Mouse (Mus musculus) kidney, embryonic 16.5 days (tissue): ENCODE results near the gene Dync1i1. TPM values are rescaled to one million over a fixed set of nuclear protein-coding genes. Genes with fewer than 3 reads are reported as not detected.

Experiments used
- ATAC-seq: fragments of 200-750 bp; cut with Nextera tagmentation; 2 replicates; pipeline ENCODE4 v1.8.0; 2017; ENCODE audit warnings: moderate TSS enrichment; ENCODE audit not compliant: low FRiP score, low TSS enrichment
- H3K27ac ChIP-seq: fragments of 300-500 bp; sonication (generic); 2 replicates; pipeline ENCODE4 v1.5.1; 2014; ENCODE audit warnings: low read length
- H3K27me3 ChIP-seq: fragments of 300-500 bp; sonication (generic); 2 replicates; pipeline ENCODE4 v1.6.1; 2014; ENCODE audit warnings: low read length, control low read depth, mixed read lengths; ENCODE audit not compliant: insufficient read depth
- H3K36me3 ChIP-seq: fragments of 300-500 bp; sonication (generic); 2 replicates; pipeline ENCODE4 v1.6.1; 2014; ENCODE audit warnings: low read length, control low read depth, mixed read lengths; ENCODE audit not compliant: insufficient read depth
- H3K4me1 ChIP-seq: fragments of 300-500 bp; sonication (generic); 2 replicates; pipeline ENCODE4 v1.6.1; 2014; ENCODE audit warnings: low read length, control low read depth, mixed read lengths; ENCODE audit not compliant: insufficient read depth
- H3K4me2 ChIP-seq: fragments of 300-500 bp; sonication (generic); replicated peaks from 2 replicates; pipeline ENCODE4 v1.6.1; 2014; ENCODE audit warnings: low read depth, low read length
- H3K4me3 ChIP-seq: fragments of 300-500 bp; sonication (generic); 2 replicates; pipeline ENCODE4 v1.5.1; 2014; ENCODE audit warnings: mild to moderate bottlenecking, low read length
- H3K9ac ChIP-seq: fragments of 300-500 bp; sonication (generic); replicated peaks from 2 replicates; pipeline ENCODE4 v1.6.1; 2014; ENCODE audit warnings: low read length
- H3K9me3 ChIP-seq: fragments of 300-500 bp; sonication (generic); 2 replicates; pipeline ENCODE4 v1.6.1; 2016; ENCODE audit warnings: low read length, control low read depth
- WGBS: fragments of 180-500 bp; shearing (Covaris S2); extraction: QIAGEN DNeasy Blood & Tissue Kit; methylation state at CpG from one replicate; pipeline ENCODE4 v1.1.7; 2014; 5-methylcytosine and 5-hydroxymethylcytosine counted together
- polyA plus RNA-seq: library from polyadenylated mRNA; unstranded; fragments of >200 nt; fragmentation: Nextera tagmentation; extraction: Ambion mirVana; gene quantifications from 2 replicates; pipeline ENCODE4 v1.2.1, GENCODE M21; 2015

Gene Dync1i1
- polyA plus RNA-seq, 1 experiment from 2014 or later, result 3.8 TPM

DNA sequence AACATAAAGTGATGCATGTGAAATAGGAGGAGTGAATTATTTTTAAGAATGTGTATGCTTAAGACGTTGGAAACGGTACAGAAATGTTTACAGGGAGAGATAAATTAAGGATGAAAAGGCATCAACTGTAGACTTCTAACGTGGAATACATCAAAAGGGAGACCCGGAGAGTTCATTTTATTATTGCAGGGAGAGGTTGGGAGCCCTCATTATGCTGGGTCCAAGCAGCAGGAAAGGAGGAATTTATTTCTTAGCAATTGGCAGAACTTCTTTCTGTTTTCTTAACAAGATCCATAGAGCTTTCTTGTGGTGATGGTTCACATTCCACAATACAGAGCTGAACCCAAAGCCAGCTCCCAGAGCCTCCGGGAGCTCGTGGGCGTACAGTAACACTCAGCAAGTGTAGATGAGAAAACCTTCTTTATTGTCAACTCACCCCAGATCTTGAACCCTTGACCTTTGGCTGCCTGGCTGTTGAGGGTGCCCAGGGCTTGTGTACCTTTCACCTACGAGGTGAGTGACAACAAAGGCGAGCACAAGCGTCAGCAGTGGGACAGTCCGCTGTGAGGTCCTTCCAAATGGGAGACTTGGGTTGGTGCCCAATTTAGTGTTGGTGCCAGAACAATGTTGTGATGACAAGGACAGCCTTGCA, 77.5 kb downstream of the Dync1i1 start:
- Histone ChIP-seq H3K4me1 (peaks cover 2% of the 10 kb centered on the region), H3K36me3 (no peaks in the 10 kb centered on the region), H3K27ac (no peak overlapping the region), H3K4me3 (no peak overlapping the region), H3K27me3 (no peaks in the 10 kb centered on the region), H3K4me2 (no peak overlapping the region), H3K9me3 (no peaks in the 10 kb centered on the region), H3K9ac (no peak overlapping the region)
- 43% methylated on average over 11 of the region's 11 CpGs for WGBS
- ATAC-seq, result peak; percentile 83

DNA sequence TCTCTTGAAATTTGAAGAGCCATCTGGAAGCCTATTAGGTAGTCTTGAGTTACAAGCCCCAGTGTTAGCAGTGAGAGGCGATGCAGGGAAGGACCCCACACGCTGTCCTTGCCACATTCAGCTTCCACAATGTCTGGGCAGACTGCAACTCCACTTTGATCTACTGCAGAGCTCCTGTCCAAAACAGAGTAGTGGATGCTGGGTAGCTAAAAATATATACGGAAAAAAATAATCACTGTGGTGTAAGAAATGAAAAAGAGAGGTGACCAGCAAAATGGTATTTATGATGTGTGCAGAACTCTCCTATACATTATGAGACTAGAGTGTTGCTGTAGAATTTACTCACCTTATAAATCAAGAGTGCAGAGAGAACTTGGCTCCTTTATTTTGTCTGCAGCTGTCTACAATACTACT, 82.6 kb downstream of the Dync1i1 start:
- H3K9ac ChIP-seq, result no peak overlapping the region
- no peak overlapping the region for H3K4me3 ChIP-seq
- ATAC-seq, result peak; percentile 36; the same call in 1 of the 2 replicates
- no peak overlapping the region for H3K27ac ChIP-seq
- H3K9me3 ChIP-seq, result no peaks in the 10 kb centered on the region
- H3K4me2 ChIP-seq, result no peak overlapping the region
- no peaks in the 10 kb centered on the region for H3K36me3 ChIP-seq
- 28% methylated on average over 3 of the region's 3 CpGs for WGBS
- no peaks in the 10 kb centered on the region for H3K27me3 ChIP-seq
- peaks cover 4% of the 10 kb centered on the region for H3K4me1 ChIP-seq

DNA sequence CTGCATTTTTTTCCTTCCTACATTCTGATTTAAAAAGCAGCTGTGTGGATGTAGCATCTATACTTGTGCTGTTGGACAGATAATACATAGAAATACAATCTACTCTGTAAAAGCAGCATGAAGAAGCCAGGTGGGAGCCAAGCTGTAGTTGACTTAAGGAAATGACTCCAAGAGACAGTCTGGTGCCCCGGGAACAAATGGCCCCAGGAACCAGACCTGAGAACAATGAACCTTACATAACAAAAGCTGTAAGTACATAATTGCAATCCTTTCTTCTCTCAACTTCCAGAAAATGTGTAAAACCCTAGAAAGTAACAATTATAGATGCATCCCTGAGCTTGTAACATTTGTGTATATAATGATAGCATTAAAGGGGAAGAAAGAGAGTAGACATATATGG, 86.6 kb downstream of the Dync1i1 start:
- H3K9me3 ChIP-seq, result no peaks in the 10 kb centered on the region
- WGBS, result 58% methylated on average over 1 of the region's 1 CpGs
- H3K36me3 ChIP-seq, result no peaks in the 10 kb centered on the region
- H3K4me2 ChIP-seq, result no peak overlapping the region
- peaks cover 4% of the 10 kb centered on the region for H3K4me1 ChIP-seq
- ATAC-seq, result no peak
- no peak overlapping the region for H3K4me3 ChIP-seq
- H3K27ac ChIP-seq, result no peak overlapping the region
- no peak overlapping the region for H3K9ac ChIP-seq
- no peaks in the 10 kb centered on the region for H3K27me3 ChIP-seq

DNA sequence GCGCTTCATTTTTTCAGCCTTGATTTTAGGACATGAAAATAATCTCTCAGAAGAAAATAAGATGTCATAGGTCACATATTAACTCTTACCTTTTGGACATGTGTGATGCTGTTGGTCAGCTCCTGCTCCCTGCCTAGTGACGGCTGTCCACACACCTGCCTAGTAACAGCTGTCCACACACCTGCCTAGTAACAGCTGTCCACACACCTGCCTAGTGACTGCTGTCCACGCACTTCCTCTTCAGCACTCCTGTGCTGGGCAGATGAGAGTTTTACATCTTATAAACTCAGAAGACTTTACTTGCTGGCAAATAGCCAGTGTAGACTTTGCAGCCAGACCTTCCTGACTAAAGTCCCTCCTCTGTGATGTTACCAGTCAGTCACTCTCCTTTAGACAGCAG, 94.2 kb downstream of the Dync1i1 start:
- WGBS, result 83% methylated on average over 3 of the region's 3 CpGs
- Histone ChIP-seq H3K4me1 (no peaks in the 10 kb centered on the region), H3K4me2 (no peak overlapping the region), H3K27me3 (no peaks in the 10 kb centered on the region), H3K27ac (no peak overlapping the region), H3K4me3 (no peak overlapping the region), H3K9me3 (no peaks in the 10 kb centered on the region), H3K36me3 (no peaks in the 10 kb centered on the region), H3K9ac (no peak overlapping the region)
- no peak for ATAC-seq

DNA sequence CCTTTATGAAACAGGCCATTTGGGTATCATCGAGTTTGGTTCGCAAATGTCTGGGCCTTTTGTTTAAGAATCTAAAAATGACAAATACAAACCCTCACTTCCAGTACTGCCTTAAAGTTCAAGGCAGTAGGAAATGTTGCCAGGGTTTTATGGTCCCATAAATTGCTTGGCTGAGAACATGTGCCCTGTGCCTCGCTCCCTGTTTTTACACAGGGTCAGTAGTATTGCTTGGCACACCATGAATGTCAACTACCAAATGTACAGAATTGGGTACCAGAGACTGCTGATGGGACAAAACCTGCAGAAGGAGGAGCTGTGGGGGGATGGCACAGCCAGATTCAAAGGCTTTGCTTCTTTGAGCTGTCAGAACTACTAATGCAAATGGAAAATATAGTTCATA, 100.0 kb downstream of the Dync1i1 start:
- H3K27ac ChIP-seq, result no peak overlapping the region
- no peak for ATAC-seq
- 70% methylated on average over 3 of the region's 3 CpGs for WGBS
- no peak overlapping the region for H3K9ac ChIP-seq
- peaks cover 9% of the 10 kb centered on the region for H3K4me1 ChIP-seq
- no peak overlapping the region for H3K4me3 ChIP-seq
- H3K4me2 ChIP-seq, result no peak overlapping the region
- no peaks in the 10 kb centered on the region for H3K9me3 ChIP-seq
- no peaks in the 10 kb centered on the region for H3K36me3 ChIP-seq
- no peaks in the 10 kb centered on the region for H3K27me3 ChIP-seq

DNA sequence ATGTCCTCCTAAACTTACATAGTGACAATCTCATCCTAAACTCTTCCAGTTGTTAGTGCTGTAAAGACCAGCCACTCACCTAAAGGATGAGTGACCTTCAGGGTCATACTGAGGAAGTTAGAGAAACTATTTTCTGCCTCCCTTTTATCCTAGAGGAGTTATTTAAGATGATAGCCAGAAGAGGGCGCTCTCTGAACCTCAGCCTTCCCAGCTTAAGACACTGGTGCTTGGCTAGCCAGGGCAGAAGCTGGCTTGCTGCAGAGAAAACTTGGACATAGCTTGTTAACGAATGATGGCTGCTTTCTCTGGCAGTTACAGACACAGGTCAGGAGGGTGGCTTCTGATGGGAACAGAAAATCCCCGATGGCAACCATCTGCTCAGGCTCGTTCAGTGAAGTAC, 101.6 kb downstream of the Dync1i1 start:
- Histone ChIP-seq H3K27me3 (no peaks in the 10 kb centered on the region), H3K27ac (no peak overlapping the region), H3K4me2 (no peak overlapping the region), H3K9me3 (no peaks in the 10 kb centered on the region), H3K9ac (no peak overlapping the region), H3K4me1 (peaks cover 9% of the 10 kb centered on the region), H3K36me3 (no peaks in the 10 kb centered on the region), H3K4me3 (no peak overlapping the region)
- WGBS, result 46% methylated on average over 4 of the region's 4 CpGs
- no peak for ATAC-seq

DNA sequence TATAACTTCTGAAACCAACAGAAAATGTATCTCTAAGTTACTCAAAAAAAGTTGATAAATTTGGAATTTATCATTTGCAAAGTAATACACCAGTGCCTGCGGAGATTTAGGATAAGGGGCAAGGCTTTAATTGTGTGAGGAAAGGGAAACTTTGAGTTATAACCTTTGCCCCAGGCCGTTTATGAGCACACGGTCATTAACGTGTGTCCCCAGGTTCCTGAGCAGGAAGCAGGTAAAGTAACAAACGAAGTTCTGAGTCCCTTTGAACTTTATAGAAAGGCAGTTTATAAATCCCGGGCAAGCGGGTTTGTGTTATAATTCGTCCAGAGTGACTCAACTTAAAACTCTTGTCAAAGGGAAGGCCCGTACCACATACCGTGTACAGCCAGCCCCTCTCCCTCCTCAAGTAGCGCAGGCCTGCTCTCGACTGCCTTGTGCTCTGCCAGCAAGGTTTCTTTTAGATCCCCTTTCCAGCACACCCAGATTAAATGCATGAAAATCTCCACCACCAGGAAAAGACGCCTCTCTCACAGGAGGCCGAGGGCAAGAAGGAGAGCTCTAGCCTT, 103.1 kb downstream of the Dync1i1 start:
- Histone ChIP-seq H3K9ac (no peak overlapping the region), H3K27me3 (no peaks in the 10 kb centered on the region), H3K36me3 (no peaks in the 10 kb centered on the region), H3K4me2 (no peak overlapping the region), H3K4me3 (no peak overlapping the region), H3K27ac (no peak overlapping the region), H3K9me3 (no peaks in the 10 kb centered on the region), H3K4me1 (peaks cover 9% of the 10 kb centered on the region)
- no peak for ATAC-seq
- 39% methylated on average over 14 of the region's 14 CpGs for WGBS

DNA sequence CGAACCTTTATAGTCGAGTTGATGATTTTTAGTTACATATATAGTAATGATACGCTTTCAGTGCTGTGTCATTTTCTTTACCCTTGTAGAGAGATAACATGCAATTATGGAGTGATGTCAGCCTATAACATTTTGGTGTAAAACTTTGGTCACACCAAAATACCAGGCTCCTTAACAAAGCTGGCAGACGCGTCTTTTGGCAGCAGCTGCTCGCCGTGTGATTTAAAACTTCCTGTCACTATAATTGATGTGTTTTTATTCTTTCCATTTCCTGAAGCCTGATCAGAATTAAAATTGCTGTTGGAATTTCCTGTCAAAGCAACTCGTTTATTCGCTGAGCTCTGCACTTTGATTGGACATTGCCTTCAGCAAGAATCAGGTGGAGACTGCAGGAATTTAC, 103.7 kb downstream of the Dync1i1 start:
- ATAC-seq, result no peak
- 45% methylated on average over 9 of the region's 9 CpGs for WGBS
- no peak overlapping the region for H3K27ac ChIP-seq
- no peaks in the 10 kb centered on the region for H3K27me3 ChIP-seq
- H3K4me2 ChIP-seq, result no peak overlapping the region
- H3K4me3 ChIP-seq, result no peak overlapping the region
- H3K9me3 ChIP-seq, result no peaks in the 10 kb centered on the region
- H3K4me1 ChIP-seq, result peaks cover 9% of the 10 kb centered on the region
- H3K9ac ChIP-seq, result no peak overlapping the region
- no peaks in the 10 kb centered on the region for H3K36me3 ChIP-seq

DNA sequence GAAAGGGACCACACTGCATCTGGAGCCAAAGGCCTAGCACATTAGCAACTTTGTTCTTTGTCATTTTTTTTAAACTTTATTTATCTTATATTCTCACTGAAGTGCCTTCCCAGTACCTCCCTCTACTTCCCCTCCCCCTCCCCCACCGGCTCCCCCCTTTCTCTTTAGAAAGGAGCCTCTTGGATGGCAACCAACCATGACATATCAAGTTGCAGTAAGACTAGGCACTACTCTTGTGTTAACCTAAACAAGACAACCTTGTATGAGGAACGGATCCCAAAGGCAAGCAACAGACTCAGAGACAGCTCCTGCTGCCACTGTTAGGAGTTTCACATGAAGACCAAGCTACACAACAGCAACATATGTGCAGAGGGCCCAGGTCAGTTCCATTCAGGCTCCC, 105.3 kb downstream of the Dync1i1 start:
- H3K36me3 ChIP-seq, result no peaks in the 10 kb centered on the region
- H3K4me3 ChIP-seq, result no peak overlapping the region
- H3K9ac ChIP-seq, result no peak overlapping the region
- H3K27ac ChIP-seq, result no peak overlapping the region
- WGBS, result 37% methylated on average over 2 of the region's 2 CpGs
- H3K27me3 ChIP-seq, result no peaks in the 10 kb centered on the region
- H3K4me2 ChIP-seq, result no peak overlapping the region
- peak; percentile 72 for ATAC-seq
- no peaks in the 10 kb centered on the region for H3K9me3 ChIP-seq
- H3K4me1 ChIP-seq, result peaks cover 9% of the 10 kb centered on the region

DNA sequence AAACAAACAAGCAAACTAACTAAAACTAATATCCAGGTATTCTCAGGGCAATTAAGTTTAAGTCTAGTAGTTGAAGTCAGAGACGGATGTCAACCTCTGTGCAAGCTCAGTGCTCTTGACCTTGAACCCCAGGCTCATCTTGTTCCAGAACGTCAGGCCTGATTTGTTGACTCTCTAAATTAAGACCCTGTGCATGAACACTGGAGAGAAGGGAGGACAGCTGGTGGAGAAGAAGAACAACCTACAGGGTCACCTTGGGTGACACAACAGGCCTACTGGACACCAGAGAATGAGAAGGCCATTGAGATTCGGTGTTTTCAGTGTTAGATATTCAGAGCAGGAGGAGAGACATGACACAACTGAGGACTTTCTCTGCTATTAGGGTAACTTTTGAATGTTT, 105.8 kb downstream of the Dync1i1 start:
- 48% methylated on average over 3 of the region's 3 CpGs for WGBS
- Histone ChIP-seq H3K4me1 (peaks cover 9% of the 10 kb centered on the region), H3K9me3 (no peaks in the 10 kb centered on the region), H3K27ac (no peak overlapping the region), H3K27me3 (no peaks in the 10 kb centered on the region), H3K4me2 (no peak overlapping the region), H3K9ac (no peak overlapping the region), H3K4me3 (no peak overlapping the region), H3K36me3 (no peaks in the 10 kb centered on the region)
- peak; percentile 84 for ATAC-seq
